Mouse (Mus musculus) cortical plate, adult 2 months (tissue): Measurements from ENCODE around the gene Rps9. TPM values are rescaled to one million over a fixed set of nuclear protein-coding genes. Genes with fewer than 3 reads are reported as not detected.

Experiments
- H3K27ac ChIP-seq: fragments of 200-500 bp; 2 replicates; pipeline ENCODE4 v1.5.1; 2012; ENCODE audit warnings: low read length, control low read depth, inconsistent platforms; ENCODE audit not compliant: insufficient read depth
- H3K4me1 ChIP-seq: fragments of 200-500 bp; 2 replicates; pipeline ENCODE4 v1.6.1; 2011; ENCODE audit warnings: low read length; ENCODE audit not compliant: control insufficient read depth, insufficient read depth
- H3K4me3 ChIP-seq: fragments of 200-500 bp; 2 replicates; pipeline ENCODE4 v1.5.1; 2011; ENCODE audit warnings: mild to moderate bottlenecking, low read length, control low read depth; ENCODE audit not compliant: insufficient read depth
- CTCF ChIP-seq: fragments of 200-500 bp; IDR thresholded peaks from 2 replicates; pipeline ENCODE4 v1.5.1; 2011; ENCODE audit warnings: mild to moderate bottlenecking, control low read depth, low read length; ENCODE audit not compliant: insufficient read depth; ENCODE audit errors: extremely low read depth
- POLR2A ChIP-seq: fragments of 200-500 bp; IDR thresholded peaks from 2 replicates; pipeline ENCODE4 v1.6.1; 2011; ENCODE audit warnings: mild to moderate bottlenecking, low read length, control low read depth; ENCODE audit not compliant: insufficient read depth; ENCODE audit errors: extremely low read depth
- polyA plus RNA-seq: library from polyadenylated mRNA; depleted of rRNA; stranded (reverse); fragments of >200 nt; gene quantifications from 2 replicates; pipeline ENCODE4 v1.2.3, GENCODE M21; 2012; rRNA removed

Rps9 gene
- 938 and 983 TPM in 2 replicates for polyA plus RNA-seq

GRCm38 (mm10) chr7:3703879-3704441 is at the start of gene Rps9:
TSS of gene Rps9 (plus strand) at chr7:3703993.
- H3K4me3 ChIP-seq = peak within 1 kb of the TSS; percentile 44
- H3K4me1 ChIP-seq = no peaks in the 10 kb centered on the region
- TF ChIP-seq CTCF = no peak
- peak; percentile 98 for TF ChIP-seq POLR2A
- peak within 1 kb of the TSS; percentile 36; the same call in 1 of the 2 replicates for H3K27ac ChIP-seq

GRCm38 (mm10) chr7:3656966-3657365 is 46.8 kb upstream of the Rps9 start:
- H3K4me3 ChIP-seq = no peak overlapping the region
- no peak for TF ChIP-seq POLR2A
- no peak for TF ChIP-seq CTCF
- H3K4me1 ChIP-seq = no peaks in the 10 kb centered on the region
- no peak overlapping the region for H3K27ac ChIP-seq

GRCm38 (mm10) chr7:3658578-3658977 is 45.2 kb upstream of the Rps9 start:
- H3K4me3 ChIP-seq = no peak overlapping the region
- no peak overlapping the region for H3K27ac ChIP-seq
- H3K4me1 ChIP-seq = no peaks in the 10 kb centered on the region
- TF ChIP-seq CTCF (no peak), POLR2A (no peak)

GRCm38 (mm10) chr7:3664524-3665214 is 39.1 kb upstream of the Rps9 start:
- Histone ChIP-seq H3K27ac (no peak overlapping the region), H3K4me3 (peak overlapping the region; percentile 59), H3K4me1 (peaks cover 2% of the 10 kb centered on the region; the same call in 1 of the 2 replicates)
- TF ChIP-seq CTCF = no peak
- no peak for TF ChIP-seq POLR2A

- TF ChIP-seq CTCF (no peak), POLR2A (peak; percentile 82)
- Histone ChIP-seq H3K27ac (peak within 1 kb of the TSS; percentile 29; the same call in 1 of the 2 replicates), H3K4me3 (peak within 1 kb of the TSS; percentile 59), H3K4me1 (peaks cover 2% of the 10 kb centered on the region; the same call in 1 of the 2 replicates)
Measured at GRCm38 (mm10) chr7:3665215-3666114, 38.3 kb upstream of the Rps9 start, which contains the start of gene Leng1. TSS of gene Leng1 (minus strand) at chr7:3665840.

- TF ChIP-seq POLR2A (no peak), CTCF (no peak)
Measured at GRCm38 (mm10) chr7:3666921-3667391, 36.8 kb upstream of the Rps9 start.

GRCm38 (mm10) chr7:3674507-3675227 is 29.1 kb upstream of the Rps9 start:
- Histone ChIP-seq H3K4me3 (no peak overlapping the region), H3K27ac (no peak overlapping the region)
- TF ChIP-seq CTCF (peak; percentile 86), POLR2A (no peak)

More at GRCm38 (mm10) chr7:3666921-3667391, 36.8 kb upstream of the Rps9 start:
- no peak overlapping the region for H3K4me3 ChIP-seq
- H3K4me1 ChIP-seq = peaks cover 2% of the 10 kb centered on the region; the same call in 1 of the 2 replicates
- H3K27ac ChIP-seq = no peak overlapping the region

GRCm38 (mm10) chr7:3675228-3675548 is 28.6 kb upstream of the Rps9 start:
- no peak for TF ChIP-seq CTCF
- no peak for TF ChIP-seq POLR2A
- Histone ChIP-seq H3K4me3 (no peak overlapping the region), H3K4me1 (no peaks in the 10 kb centered on the region), H3K27ac (no peak overlapping the region)

More at GRCm38 (mm10) chr7:3674507-3675227, 29.1 kb upstream of the Rps9 start:
- no peaks in the 10 kb centered on the region for H3K4me1 ChIP-seq
